Mouse (Mus musculus): Measurements from ENCODE around the gene Tcp10a.
"Not testable (repeated sequence)": the region's sequence is repeated elsewhere in the genome, so short reads cannot be mapped to it uniquely, and the experiment has no call there.

The Tcp10a gene

DNA sequence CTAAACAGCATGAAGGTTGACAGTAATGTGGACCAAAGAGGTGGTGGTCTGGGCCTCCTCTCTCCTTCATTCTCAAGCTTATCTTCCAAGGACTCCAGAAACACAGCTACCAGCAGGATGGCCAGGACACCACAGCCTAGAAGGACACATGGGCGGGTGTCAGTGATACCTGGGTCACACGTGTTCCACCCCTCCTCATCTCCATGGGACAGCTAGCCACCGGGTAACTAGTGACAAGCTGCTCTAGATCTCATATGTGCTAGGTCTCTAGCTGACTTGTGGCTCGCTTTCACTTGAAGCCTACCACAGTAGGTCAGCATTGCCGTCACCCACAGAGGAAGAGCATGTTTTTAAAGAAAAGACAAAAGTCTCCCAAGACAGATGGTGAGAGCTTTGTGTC is 47.4 kb downstream of the Tcp10a start, which contains the start of gene Gm49630:
TSS of gene Gm49630 (minus strand) at position 101 of the 400 bp plus-strand sequence.
- not testable (repeated sequence) for DNase-seq

DNA sequence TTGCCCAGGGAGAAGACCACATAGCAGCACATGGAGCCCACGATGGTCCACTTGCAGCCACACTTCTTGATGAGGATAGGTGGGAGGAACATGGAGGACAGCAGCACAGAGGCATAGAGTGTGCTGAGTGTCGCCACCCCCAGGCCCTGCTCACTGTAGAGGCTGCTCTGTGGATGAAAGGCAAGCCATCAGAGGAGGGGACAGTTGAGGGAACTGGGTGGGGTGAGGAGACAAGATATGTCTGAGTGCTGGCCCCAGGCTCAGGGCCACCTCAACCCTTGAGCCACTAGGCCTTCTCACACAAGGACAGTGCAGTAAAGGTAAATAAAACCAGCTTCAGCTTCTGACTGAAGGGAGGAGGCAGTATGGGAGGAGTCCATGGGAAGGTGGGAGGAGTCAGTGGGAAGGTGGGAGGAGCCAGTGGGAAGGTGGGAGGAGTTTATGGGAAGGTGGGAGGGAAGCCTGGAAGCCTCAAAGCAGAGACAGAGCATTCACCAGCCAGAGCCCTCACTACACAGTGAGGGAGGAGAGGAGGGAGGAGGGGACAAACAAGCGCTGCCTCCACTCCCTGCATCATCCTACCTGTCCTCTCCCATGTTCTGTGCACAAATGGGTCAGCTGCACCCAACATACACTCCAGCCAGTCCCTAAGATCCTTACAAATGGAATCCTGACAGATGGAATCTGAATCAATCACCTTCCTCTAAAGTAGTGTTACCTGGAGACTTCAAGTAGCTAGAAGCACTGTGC is 52.7 kb downstream of the Tcp10a start:
- not testable (repeated sequence) for DNase-seq

DNA sequence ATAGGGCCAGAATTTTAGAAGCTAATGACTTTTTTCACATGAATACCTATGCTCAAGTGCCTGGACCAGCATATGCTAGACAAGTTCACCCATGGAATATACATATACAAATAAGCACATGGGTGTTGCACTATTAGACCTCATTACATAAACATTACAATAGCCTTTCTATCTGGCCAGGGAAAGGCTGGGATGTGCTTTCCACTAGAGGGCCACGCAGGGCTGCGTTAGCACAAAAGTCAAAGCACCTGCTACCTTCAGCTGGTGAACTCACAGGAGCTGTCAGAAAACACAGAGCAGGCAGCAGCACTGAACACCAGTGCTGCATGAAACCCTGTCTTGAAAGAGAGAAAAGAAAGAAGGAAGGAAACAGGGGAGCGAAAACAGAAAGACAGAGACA is 53.5 kb downstream of the Tcp10a start:
- DNase-seq, result not testable (repeated sequence)

DNA sequence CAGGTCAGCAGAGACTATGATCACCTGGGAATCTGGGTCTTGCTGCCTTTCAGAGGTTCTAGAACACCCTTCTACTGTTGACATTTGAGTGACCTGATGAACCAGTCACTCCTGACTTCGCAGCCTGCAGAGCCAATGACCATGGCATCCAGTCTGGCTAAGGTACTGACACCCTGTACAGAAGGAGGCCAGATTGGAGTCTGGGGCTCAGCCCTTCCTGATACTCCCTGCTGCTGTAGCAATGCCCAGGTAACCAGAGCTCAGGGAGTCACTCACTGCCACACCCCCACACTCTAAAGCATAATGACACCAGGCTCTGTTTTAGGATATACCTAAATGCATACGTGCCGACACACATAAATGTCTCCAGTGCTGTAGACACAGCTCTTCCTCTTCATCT is 58.3 kb downstream of the Tcp10a start:
- DNase-seq, result not testable (repeated sequence)

DNA sequence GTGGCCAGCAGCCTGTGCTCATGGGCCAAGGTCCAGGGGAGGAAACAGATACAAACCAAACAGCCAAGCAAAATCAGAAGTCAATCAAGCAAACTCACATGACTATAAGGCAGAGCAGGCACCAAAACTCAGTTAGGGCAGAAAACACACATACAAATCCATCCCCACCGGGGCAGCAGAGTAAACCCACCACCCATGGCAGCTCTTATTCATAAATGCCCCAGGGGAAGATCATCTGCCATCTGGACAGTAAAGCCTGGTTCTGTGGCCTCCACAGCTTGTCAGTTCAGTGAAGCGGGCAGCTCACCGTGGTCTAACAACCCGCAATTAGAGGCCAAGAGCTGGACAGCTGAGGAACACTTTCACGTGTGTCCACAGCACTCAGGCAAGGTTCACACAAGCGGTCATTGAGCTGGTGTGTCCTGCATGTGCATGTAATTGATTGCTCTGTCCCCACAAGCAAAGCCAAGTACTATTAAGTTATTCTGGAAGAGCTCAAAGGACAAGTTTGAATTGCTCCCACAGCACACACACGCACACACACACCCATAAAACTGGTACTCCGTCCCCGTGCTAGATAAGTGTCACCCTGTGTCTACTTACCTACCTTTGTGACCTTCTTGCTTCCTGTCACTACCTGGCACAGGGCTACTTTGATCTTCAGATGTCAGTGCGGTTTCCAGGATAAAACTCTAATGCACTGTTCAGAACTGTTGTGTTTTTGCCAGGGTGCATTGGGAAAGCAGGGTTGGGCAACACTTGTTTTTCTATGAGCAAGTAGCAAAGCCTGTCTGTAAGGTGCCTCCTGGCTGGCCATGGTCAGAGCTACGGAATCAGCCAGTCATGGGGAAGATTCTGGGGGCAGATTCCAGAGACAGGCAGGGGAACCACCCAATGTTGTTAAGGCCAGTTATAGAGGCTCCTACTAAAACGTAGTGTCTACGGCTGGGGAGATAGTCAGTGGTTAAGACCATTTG is 59.0 kb downstream of the Tcp10a start:
- DNase-seq, result not testable (repeated sequence)

DNA sequence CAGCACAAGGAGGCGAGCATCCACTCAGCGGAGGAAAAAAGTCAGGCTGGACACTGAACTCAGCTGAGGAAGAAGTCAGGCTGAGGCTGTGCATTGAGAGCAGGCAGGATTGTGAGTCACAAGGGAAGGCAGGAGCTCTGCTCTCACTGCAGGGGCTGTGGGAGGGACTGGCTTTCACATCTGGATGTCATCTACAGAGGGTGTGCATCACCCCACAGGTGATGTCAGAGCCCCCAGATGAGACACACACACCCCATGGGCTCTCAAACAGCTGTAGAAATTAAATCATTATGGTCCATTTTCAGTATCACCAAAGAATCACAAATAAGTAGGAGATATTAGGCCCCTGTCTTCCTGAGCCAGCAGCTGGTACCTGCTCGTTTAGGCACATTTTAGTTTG is 60.9 kb downstream of the Tcp10a start, which contains the start of gene Unc93a2:
TSS of gene Unc93a2 (minus strand) at position 101 of the 400 bp plus-strand sequence.
- not testable (repeated sequence) for DNase-seq

DNA sequence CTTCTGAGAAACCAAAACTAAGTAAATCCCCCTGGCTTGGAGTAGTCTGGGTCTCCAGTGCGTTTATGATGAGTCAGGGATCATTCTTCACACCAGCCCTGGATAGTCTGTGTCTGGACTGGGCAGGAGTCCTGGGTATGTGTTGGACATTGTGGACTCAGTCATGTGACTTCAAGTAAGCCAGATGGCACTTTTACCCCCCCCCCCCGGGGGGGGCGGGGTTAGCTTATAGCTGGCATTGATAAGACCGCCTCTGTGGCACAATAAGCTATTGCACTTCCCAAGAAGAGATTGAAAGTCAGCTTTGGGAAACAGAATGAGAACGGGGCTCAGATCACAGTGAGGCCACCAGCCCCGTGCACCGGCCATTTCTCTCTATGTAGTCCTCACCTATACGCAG is 61.6 kb downstream of the Tcp10a start:
- not testable (repeated sequence) for DNase-seq

DNA sequence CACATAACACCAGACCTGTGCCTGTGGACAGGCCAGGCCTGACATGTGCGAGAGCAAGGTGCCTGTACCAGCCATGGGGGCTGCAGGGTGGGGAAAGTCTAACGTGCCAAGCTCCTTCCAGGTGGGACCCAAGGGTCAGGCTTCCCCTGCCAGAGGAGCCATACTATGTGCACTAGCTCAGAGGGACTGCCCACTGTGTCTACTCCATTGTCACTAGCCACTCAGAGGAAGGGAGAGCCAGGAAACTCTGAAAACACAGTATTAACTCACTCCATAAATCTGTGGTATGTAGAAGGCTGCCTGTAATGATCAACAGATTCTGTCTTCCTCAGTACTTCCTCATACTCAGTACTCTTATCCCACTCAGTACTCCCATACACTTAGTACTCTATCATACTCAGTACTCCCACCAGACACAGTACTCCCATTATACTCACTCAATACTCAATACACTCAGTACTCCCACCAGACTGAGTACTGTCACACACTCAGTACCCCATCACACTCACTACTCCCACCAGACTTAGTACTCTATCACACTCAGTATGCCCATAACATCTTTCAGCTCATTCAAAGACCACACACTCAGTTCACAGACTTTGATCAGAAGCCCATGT is 64.0 kb downstream of the Tcp10a start:
- DNase-seq, result not testable (repeated sequence)

DNA sequence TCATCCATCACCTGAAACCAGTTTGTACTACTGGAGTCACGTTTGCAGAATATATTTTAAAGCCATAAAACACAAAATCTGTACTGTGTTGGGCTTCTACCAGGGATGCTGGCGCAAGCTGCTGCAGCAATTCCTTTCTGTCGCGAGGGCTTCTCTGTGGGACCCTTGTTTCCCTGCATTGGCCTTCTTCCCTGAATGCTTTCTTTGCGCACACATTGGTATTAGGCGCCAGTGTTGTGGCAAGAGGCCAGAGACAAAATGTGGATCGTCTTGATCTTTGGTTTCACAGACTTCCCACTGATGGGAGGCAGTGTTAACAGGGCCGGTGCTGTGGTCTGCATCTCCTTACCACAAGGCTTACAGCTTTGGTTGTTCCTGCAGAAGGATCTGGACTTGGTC is 64.5 kb downstream of the Tcp10a start:
- not testable (repeated sequence) for DNase-seq

DNA sequence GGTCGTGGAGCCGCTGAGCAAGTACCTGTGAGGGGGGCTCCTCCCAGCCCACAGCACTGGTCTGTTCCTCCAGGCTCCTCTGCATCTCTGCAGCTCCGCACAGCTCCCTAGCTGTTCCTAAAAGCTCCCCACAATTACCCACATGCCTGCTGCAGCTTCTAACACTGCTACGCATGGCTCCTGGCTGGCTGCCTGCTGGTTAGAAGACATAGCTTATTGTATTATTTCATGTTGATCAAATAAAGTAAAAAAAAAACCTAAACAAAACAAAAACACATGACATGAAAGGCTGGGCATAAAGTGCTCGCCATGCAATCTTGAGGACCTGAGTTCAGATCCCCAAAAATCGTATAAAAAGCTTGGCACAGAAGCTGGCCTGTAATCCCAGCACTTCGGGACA is 65.5 kb downstream of the Tcp10a start:
- not testable (repeated sequence) for DNase-seq

DNA sequence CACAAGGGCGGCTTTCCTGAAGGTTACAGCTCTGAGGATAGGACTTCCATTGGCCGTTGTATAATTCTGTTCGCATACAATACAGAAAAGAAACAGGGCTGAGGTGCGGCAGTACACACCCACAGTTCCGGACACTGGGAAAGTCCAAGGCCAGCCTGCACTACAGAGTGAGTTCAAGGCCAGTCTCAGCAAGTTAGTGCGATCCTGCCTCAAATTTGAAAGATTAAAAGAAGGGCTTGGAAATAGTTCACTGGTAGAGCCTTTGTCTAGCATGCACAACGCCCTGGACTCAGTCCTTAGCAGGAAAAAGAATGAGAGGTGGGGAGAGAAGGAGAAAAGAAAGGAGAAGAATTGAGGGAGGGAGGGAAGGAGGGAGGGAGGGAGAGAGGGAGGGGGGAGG is 70.7 kb downstream of the Tcp10a start:
- DNase-seq, result not testable (repeated sequence)
